Mouse (Mus musculus): ENCODE measurements around the gene Ide. TPM values are rescaled to one million over a fixed set of nuclear protein-coding genes. Genes with fewer than 3 reads are reported as not detected.

Ide gene
- polyA plus RNA-seq, 1 experiment, result 94.3 TPM

DNA sequence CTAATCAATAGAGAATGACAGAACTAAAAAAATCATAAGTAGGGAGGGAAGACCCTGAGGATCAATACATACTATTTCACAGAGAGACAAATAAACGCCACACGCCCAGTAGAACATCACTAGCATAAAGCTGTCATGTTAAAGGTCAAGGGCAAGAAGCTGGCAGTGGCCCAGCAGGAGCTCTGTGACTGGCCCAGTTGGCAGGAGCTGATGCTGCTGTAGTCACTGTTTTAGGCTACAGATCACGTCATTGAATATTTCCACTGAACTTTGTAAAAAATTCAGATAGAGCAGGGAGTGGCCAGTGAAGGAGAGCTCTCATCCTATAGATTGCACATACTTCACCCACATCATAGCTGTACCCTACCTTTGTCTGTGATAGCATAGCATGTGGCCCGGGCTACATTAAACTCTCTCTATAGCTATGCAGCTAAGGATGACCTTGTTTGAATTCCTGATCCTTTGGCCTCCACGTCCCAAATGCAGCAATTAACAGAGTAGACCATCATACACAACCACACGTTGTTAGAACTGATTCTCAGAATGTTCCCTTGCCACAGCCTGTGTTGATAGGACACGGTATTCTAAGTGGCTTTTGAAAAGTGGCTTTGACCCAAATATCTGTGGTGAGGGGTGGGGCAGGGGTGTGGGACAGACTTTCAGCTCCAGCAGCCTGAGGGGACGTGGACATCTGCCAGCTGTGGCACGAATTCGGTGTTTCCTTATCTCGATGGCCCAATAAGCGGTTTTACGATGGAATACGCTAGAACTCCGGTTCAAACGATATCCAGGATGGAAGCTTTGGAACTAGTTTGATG is 16.6 kb downstream of the Ide start:
- WGBS, result 76% methylated on average over 16 of the region's 16 CpGs
- Histone ChIP-seq H3K4me1 (ENCODE audit: control insufficient read depth, insufficient read depth, low read length) (no peaks in the 10 kb centered on the region), H3K4me3 (ENCODE audit: insufficient read depth, low read depth, low read length) (no peak overlapping the region), H3K27ac (ENCODE audit: insufficient read depth, low read depth, low read length) (no peak overlapping the region)
- TF ChIP-seq CTCF (IDR thresholded peaks at IDR 0.05; ENCODE audit: insufficient read depth, low read depth, low read length) (no peak), POLR2A (IDR thresholded peaks at IDR 0.05; ENCODE audit: insufficient read depth, low read depth, low read length) (no peak)

DNA sequence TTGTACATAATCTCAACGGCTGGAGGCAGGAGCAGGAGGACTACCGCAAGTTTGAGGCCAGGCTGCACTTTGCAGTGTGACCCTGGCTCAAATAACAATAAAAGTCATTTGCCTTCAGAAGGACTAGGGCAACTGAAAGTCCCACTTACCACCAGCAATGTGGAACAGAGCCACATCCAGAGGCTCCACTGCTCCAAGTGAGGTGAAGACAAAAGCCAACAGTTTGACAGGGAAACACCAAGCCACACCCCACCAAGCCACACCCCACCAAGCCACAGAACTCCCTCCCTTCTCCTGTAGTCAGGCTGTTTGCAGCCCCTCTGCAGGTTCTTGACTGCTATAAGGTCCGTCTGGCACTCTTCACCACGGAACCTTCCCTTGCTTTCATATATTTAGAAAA is 20.3 kb downstream of the Ide start:
- no peak overlapping the region for H3K27ac ChIP-seq (ENCODE audit: insufficient read depth, low read depth, low read length)
- WGBS, result 83% methylated on average over 4 of the region's 4 CpGs
- TF ChIP-seq POLR2A (IDR thresholded peaks at IDR 0.05; ENCODE audit: insufficient read depth, low read depth, low read length) (no peak), CTCF (IDR thresholded peaks at IDR 0.05; ENCODE audit: insufficient read depth, low read depth, low read length) (no peak)
- H3K4me3 ChIP-seq (ENCODE audit: insufficient read depth, low read depth, low read length), result no peak overlapping the region
- H3K4me1 ChIP-seq (ENCODE audit: control insufficient read depth, insufficient read depth, low read length), result no peaks in the 10 kb centered on the region

DNA sequence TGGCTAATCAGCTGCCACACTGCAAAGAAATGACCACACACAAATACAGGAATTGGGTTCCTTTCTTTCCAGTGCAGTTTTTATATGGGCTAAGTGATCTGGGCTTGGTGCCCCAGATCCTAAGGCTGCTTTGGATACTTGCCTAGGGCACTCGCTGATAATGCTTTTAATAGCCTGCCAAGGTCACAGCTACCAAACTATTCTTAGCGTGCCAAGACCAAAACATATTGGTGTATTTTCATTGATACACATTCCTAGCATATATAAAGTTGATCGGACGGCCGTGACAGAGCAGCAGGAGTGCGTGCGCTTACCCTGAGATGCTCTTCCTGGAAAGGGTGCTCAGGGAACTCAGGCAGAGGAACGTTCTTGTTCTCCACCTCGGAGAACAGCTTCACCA is 22.6 kb downstream of the Ide start:
- no peak overlapping the region for H3K27ac ChIP-seq (ENCODE audit: insufficient read depth, low read depth, low read length)
- H3K4me1 ChIP-seq (ENCODE audit: control insufficient read depth, insufficient read depth, low read length), result no peaks in the 10 kb centered on the region
- TF ChIP-seq POLR2A (IDR thresholded peaks at IDR 0.05; ENCODE audit: insufficient read depth, low read depth, low read length) (no peak), CTCF (IDR thresholded peaks at IDR 0.05; ENCODE audit: insufficient read depth, low read depth, low read length) (no peak)
- H3K4me3 ChIP-seq (ENCODE audit: insufficient read depth, low read depth, low read length), result no peak overlapping the region
- WGBS, result 51% methylated on average over 9 of the region's 9 CpGs

DNA sequence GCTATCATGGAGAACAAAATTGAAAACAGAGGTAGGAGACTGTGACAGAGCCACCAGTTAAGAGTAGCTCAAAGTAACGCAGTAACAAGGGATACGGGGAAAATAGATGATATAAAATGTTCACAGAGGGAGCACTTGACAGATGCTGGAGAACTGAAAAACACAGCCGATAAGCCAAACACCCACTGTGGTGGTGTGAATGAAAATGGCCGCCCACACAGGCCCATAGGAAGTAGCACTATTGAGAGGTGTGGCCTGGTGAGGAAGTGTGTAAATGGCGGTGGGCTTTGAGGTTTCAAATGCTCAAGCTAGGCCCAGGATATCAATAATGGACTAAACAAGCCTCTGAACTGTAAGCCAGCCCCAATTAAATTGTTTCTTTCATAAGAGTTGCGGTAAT is 26.2 kb downstream of the Ide start:
- TF ChIP-seq CTCF (IDR thresholded peaks at IDR 0.05; ENCODE audit: insufficient read depth, low read depth, low read length), result no peak
- no peak for TF ChIP-seq POLR2A (IDR thresholded peaks at IDR 0.05; ENCODE audit: insufficient read depth, low read depth, low read length)
- 83% methylated on average over 6 of the region's 6 CpGs for WGBS
- H3K4me3 ChIP-seq (ENCODE audit: insufficient read depth, low read depth, low read length), result no peak overlapping the region
- H3K27ac ChIP-seq (ENCODE audit: insufficient read depth, low read depth, low read length), result no peak overlapping the region
- peaks cover 2% of the 10 kb centered on the region; the same call in 1 of the 2 replicates for H3K4me1 ChIP-seq (ENCODE audit: control insufficient read depth, insufficient read depth, low read length)

DNA sequence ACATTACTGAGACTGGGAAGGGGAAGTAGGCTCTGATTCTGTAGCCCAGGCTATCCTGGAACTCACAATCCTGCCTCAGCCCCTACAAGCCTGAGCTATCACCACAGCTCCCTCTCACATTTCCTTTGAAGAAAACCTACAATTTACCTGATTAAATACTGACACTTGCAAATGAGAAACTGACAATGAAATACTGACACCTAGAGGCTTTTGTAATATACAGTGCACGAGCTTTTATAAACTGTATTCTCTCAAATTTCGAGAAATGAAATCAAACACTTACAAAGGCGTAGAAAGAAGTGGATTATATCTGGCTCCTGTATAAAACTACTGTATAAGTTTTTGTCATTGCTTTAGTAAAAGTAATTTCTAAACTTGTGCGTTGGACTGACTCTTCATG is 27.5 kb downstream of the Ide start:
- peaks cover 2% of the 10 kb centered on the region; the same call in 1 of the 2 replicates for H3K4me1 ChIP-seq (ENCODE audit: control insufficient read depth, insufficient read depth, low read length)
- 86% methylated on average over 4 of the region's 4 CpGs for WGBS
- H3K4me3 ChIP-seq (ENCODE audit: insufficient read depth, low read depth, low read length), result no peak overlapping the region
- no peak for TF ChIP-seq POLR2A (IDR thresholded peaks at IDR 0.05; ENCODE audit: insufficient read depth, low read depth, low read length)
- TF ChIP-seq CTCF (IDR thresholded peaks at IDR 0.05; ENCODE audit: insufficient read depth, low read depth, low read length), result no peak
- no peak overlapping the region for H3K27ac ChIP-seq (ENCODE audit: insufficient read depth, low read depth, low read length)

DNA sequence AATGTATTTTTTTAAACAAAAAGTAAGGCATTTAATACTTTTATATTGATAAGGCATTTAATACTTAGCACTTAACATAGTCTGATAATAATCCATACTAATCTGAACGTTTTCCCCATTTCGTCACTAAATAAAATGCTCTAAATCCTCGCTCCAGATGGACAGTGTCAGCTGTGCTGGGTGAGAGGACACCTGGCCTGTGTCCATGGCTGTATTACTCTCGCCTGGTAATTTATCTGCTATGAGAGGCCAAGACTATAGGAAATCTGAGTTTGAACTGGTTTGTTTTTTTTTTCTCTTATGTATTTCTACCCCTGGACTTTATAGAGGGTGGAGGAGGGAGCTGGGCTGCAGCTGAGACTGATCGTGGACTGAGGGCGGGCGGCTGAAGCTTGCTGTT is 28.7 kb downstream of the Ide start:
- TF ChIP-seq POLR2A (IDR thresholded peaks at IDR 0.05; ENCODE audit: insufficient read depth, low read depth, low read length), result no peak
- TF ChIP-seq CTCF (IDR thresholded peaks at IDR 0.05; ENCODE audit: insufficient read depth, low read depth, low read length), result no peak
- 89% methylated on average over 7 of the region's 7 CpGs for WGBS
- H3K4me1 ChIP-seq (ENCODE audit: control insufficient read depth, insufficient read depth, low read length), result peaks cover 2% of the 10 kb centered on the region; the same call in 1 of the 2 replicates
- H3K4me3 ChIP-seq (ENCODE audit: insufficient read depth, low read depth, low read length), result no peak overlapping the region
- H3K27ac ChIP-seq (ENCODE audit: insufficient read depth, low read depth, low read length), result no peak overlapping the region

DNA sequence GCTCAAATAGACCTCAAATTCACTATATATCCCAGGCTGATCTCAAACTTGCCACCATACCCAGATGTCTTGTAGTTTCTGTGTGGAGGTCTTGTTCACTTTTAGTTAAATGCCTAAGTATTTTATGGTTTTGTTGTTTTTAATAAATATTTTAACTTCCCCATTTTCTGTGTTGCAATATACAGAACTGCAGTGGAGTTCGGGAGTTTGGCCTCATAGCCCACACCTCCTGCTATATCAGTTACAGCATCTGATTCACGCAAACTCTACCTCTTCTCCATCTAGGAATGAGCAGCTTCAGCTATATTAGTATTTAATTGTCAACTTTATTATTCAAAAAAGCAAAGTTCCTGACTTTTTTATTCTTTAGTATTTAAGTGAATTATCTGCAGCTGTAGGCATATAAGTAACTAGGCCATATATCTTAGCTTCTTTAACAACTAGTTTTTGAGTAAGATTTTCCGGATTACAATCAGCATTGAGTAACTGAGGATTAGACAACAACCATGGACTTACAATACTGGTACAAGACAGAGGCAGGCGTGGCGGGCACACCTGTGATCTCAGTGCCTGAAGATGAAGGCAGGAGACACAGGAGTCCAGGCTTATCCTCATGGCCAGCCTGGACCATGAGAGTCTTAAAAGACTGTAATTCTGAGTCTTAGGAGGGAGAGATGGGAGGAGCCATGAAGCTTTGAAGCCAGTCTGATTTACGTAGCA is 29.7 kb downstream of the Ide start:
- Histone ChIP-seq H3K4me1 (ENCODE audit: control insufficient read depth, insufficient read depth, low read length) (peaks cover 2% of the 10 kb centered on the region; the same call in 1 of the 2 replicates), H3K27ac (ENCODE audit: insufficient read depth, low read depth, low read length) (no peak overlapping the region), H3K4me3 (ENCODE audit: insufficient read depth, low read depth, low read length) (no peak overlapping the region)
- 78% methylated on average over 6 of the region's 6 CpGs for WGBS
- no peak for TF ChIP-seq POLR2A (IDR thresholded peaks at IDR 0.05; ENCODE audit: insufficient read depth, low read depth, low read length)
- TF ChIP-seq CTCF (IDR thresholded peaks at IDR 0.05; ENCODE audit: insufficient read depth, low read depth, low read length), result no peak

DNA sequence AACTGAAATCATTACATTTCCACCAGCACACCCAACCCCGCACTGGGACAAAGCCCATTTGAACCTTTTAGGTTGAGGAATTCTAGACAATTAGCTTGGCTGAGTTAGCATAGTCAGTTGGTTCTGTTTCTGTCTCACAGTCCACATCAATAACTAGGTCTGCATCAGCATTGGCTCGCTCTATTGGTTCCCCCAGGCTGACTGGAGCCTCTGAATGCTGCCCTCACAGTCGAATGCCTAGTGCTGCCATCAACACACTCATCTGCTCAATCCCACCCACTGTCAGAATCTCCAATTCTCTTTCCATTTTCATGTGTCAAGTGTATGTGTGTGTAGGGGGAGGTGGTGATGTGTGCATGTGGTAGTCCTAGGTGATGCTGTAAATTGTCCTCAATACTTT is 31.5 kb downstream of the Ide start:
- 84% methylated on average over 3 of the region's 3 CpGs for WGBS
- no peak overlapping the region for H3K27ac ChIP-seq (ENCODE audit: insufficient read depth, low read depth, low read length)

DNA sequence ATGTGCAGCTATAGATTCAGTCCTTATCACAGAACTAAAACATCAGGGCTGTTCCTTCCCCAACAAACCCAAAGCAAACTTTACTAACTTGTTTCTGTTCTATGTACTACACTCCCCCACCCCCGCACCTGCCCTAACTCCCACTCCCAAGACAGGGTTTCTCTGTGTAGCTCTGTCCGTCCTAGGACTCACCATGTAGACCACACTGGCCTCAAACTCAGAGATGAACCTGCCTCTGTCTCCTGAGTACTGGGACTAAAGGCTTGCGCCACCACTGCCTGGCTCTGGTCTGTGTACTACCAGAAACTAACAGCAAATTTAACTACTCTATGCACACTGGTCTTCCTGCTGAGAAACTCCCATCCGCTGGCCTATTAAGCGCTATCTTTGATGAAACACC is 32.8 kb downstream of the Ide start:
- WGBS, result 97% methylated on average over 5 of the region's 5 CpGs

More for the DNA sequence above, 31.5 kb downstream of the Ide start:
- Histone ChIP-seq H3K4me1 (ENCODE audit: control insufficient read depth, insufficient read depth, low read length) (peaks cover 2% of the 10 kb centered on the region; the same call in 1 of the 2 replicates), H3K4me3 (ENCODE audit: insufficient read depth, low read depth, low read length) (no peak overlapping the region)
- no peak for TF ChIP-seq POLR2A (IDR thresholded peaks at IDR 0.05; ENCODE audit: insufficient read depth, low read depth, low read length)
- no peak for TF ChIP-seq CTCF (IDR thresholded peaks at IDR 0.05; ENCODE audit: insufficient read depth, low read depth, low read length)

More for the DNA sequence above, 32.8 kb downstream of the Ide start:
- TF ChIP-seq POLR2A (IDR thresholded peaks at IDR 0.05; ENCODE audit: insufficient read depth, low read depth, low read length), result no peak
- TF ChIP-seq CTCF (IDR thresholded peaks at IDR 0.05; ENCODE audit: insufficient read depth, low read depth, low read length), result no peak
- Histone ChIP-seq H3K4me3 (ENCODE audit: insufficient read depth, low read depth, low read length) (no peak overlapping the region), H3K27ac (ENCODE audit: insufficient read depth, low read depth, low read length) (no peak overlapping the region), H3K4me1 (ENCODE audit: control insufficient read depth, insufficient read depth, low read length) (peaks cover 2% of the 10 kb centered on the region; the same call in 1 of the 2 replicates)

Measured in olfactory bulb, adult 2 months (tissue).